Mouse (Mus musculus) spleen, adult 2 months (tissue): ENCODE measurements around the gene Plekhg5. TPM values are rescaled to one million over a fixed set of nuclear protein-coding genes. Genes with fewer than 3 reads are reported as not detected.

Experiments
- DNase-seq, 2 experiments: peaks; one replicate each; pipeline versions ENCODE4 v3.0.0 to v3.0.0-alpha.2; 2012 to 2021; ENCODE audit warnings: low spot score in 2 of 2, low read depth in 1 of 2
- H3K27ac ChIP-seq: fragments of 200-500 bp; 2 replicates; pipeline ENCODE4 v1.5.1; 2012; ENCODE audit warnings: low read length, inconsistent platforms; ENCODE audit not compliant: insufficient read depth
- H3K27me3 ChIP-seq: fragments of 200-500 bp; 2 replicates; pipeline ENCODE4 v1.6.1; 2012; ENCODE audit warnings: mild to moderate bottlenecking, moderate library complexity, low read length, inconsistent platforms; ENCODE audit not compliant: control insufficient read depth, insufficient read depth
- H3K36me3 ChIP-seq: fragments of 200-500 bp; 2 replicates; pipeline ENCODE4 v1.6.1; 2012; ENCODE audit warnings: mild to moderate bottlenecking, low read length, inconsistent platforms; ENCODE audit not compliant: control insufficient read depth, insufficient read depth
- H3K4me1 ChIP-seq: fragments of 200-500 bp; 2 replicates; pipeline ENCODE4 v1.6.1; 2011; ENCODE audit warnings: inconsistent platforms; ENCODE audit not compliant: control insufficient read depth, insufficient read depth, insufficient read length
- H3K4me3 ChIP-seq: fragments of 200-500 bp; 2 replicates; pipeline ENCODE4 v1.5.1; 2011; ENCODE audit warnings: mild to moderate bottlenecking, inconsistent platforms; ENCODE audit not compliant: insufficient read depth, insufficient read length; ENCODE audit errors: extremely low read depth
- CTCF ChIP-seq: fragments of 200-500 bp; IDR thresholded peaks from 2 replicates; pipeline ENCODE4 v1.5.1; 2011; ENCODE audit warnings: mild to moderate bottlenecking, inconsistent platforms; ENCODE audit not compliant: insufficient read depth, insufficient read length, insufficient replicate concordance; ENCODE audit errors: extremely low read depth
- POLR2A ChIP-seq: fragments of 200-500 bp; IDR thresholded peaks from 2 replicates; pipeline ENCODE4 v1.6.1; 2011; ENCODE audit warnings: low read depth, low read length, inconsistent platforms
- WGBS: fragments of 180-500 bp; shearing (Covaris S2); methylation state at CpG from one replicate; pipeline ENCODE4 v1.1.7; 2018; 5-methylcytosine and 5-hydroxymethylcytosine counted together
- polyA plus RNA-seq: library from polyadenylated mRNA; depleted of rRNA; stranded (reverse); fragments of >200 nt; gene quantifications from 2 replicates; pipeline ENCODE4 v1.2.3, GENCODE M21; 2012

The Plekhg5 gene
- polyA plus RNA-seq, 1 experiment, result 13.1 TPM

- 7% methylated on average over 31 of the region's 31 CpGs for WGBS
- DNase-seq, result peak in 1 of 2 experiments; percentile 41
Measured at GRCm38 (mm10) chr4:152120311-152121182, 48.2 kb downstream of the Plekhg5 start.

DNA sequence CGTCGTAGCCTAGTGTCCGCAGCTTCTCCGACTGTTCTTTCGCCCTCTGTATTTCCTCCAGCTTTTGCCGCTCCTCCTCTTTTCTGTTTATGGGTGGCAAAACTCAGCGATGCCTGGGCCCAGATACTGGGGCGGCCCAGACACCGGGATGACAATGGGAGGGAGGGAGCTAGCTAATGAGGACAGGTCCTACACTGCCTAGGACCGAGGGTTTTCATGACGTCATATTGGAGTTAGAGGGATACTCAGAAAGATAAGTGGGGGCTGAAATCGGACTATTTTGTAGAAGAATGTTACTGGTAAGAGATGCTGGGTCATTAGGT is 48.8 kb downstream of the Plekhg5 start:
- TF ChIP-seq POLR2A (no peak), CTCF (no peak)
- DNase-seq, result no peak
- Histone ChIP-seq H3K4me1 (peaks cover 24% of the 10 kb centered on the region), H3K27me3 (peaks cover 22% of the 10 kb centered on the region), H3K36me3 (no peaks in the 10 kb centered on the region), H3K4me3 (peak overlapping the region; percentile 50; the same call in 1 of the 2 replicates), H3K27ac (peak overlapping the region; percentile 72)
- WGBS, result 6% methylated on average over 12 of the region's 12 CpGs

More at GRCm38 (mm10) chr4:152120311-152121182, 48.2 kb downstream of the Plekhg5 start:
- TF ChIP-seq POLR2A, result no peak
- no peak for TF ChIP-seq CTCF
- peak overlapping the region; percentile 50; the same call in 1 of the 2 replicates for H3K4me3 ChIP-seq
- H3K4me1 ChIP-seq, result peaks cover 23% of the 10 kb centered on the region
- no peaks in the 10 kb centered on the region for H3K36me3 ChIP-seq
- H3K27ac ChIP-seq, result peak overlapping the region; percentile 72
- peaks cover 21% of the 10 kb centered on the region for H3K27me3 ChIP-seq

DNA sequence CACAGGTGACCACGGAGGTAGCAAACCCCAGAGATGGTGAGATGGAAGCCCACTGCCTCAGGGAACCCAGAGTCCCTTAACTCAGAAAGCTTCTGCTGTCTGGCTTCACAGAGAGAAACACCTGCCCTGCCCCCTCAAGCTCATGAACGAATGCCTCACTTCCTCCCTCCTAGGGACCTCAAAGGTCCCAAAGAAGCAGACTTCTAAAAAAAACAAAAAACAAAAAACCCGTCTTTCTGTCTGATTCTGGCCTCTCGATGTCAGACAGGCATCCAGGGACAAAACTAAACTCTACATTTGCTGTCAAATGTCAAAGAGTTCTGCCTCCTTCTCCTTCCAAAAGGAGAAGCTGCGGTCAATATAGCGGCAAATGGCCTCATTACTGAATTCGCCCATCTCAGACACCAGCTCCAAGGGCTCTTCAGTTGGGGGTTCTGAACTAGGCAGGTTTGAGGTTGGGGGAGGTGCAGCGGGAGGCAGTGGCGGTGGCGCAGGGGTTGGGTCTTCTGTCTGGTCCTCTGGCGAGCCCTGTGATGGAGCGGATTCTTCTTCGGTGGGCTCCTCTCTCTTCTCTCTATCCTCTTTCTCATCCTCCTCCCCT is 52.2 kb downstream of the Plekhg5 start:
- WGBS, result 8% methylated on average over 13 of the region's 13 CpGs
- Histone ChIP-seq H3K27me3 (peaks cover 30% of the 10 kb centered on the region), H3K36me3 (no peaks in the 10 kb centered on the region), H3K27ac (peak overlapping the region; percentile 74), H3K4me3 (peak overlapping the region; percentile 60), H3K4me1 (peaks cover 24% of the 10 kb centered on the region)
- TF ChIP-seq POLR2A (no peak), CTCF (no peak)
- DNase-seq, result no peak

- whole genome bisulfite sequencing, result 6% methylated on average over 56 of the region's 56 CpGs
- no peak for DNase-seq
- Histone ChIP-seq H3K27me3 (peaks cover 29% of the 10 kb centered on the region), H3K4me3 (peak overlapping the region; percentile 60), H3K36me3 (no peaks in the 10 kb centered on the region), H3K27ac (peak overlapping the region; percentile 74), H3K4me1 (peaks cover 20% of the 10 kb centered on the region)
- TF ChIP-seq POLR2A (no peak), CTCF (no peak)
Measured at GRCm38 (mm10) chr4:152125161-152126025, 53.1 kb downstream of the Plekhg5 start.

- TF ChIP-seq POLR2A (no peak), CTCF (no peak)
- peak overlapping the region; percentile 60 for H3K4me3 ChIP-seq
- 18% methylated on average over 65 of the region's 65 CpGs for WGBS
Measured at GRCm38 (mm10) chr4:152126026-152126920, 54.0 kb downstream of the Plekhg5 start.

DNA sequence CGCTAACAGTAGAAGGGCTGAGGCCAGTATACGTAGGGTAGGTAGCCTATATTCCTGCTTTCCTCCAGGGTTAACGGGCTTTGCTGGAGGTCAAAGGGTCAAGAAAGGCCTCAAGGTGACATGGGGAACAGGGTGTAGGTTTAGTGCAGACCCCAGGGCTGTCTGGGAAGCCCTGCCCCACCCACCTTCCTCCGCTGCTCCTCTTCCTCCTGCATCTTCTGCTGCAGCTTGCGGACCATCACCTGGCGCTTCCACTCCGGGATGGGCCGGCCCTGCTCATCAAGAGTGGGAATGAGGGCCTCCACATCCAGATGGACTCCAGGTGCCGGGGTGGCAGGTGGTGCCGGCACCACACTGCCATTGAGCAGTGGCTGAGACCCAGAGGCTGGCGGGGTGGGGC is 55.6 kb downstream of the Plekhg5 start:
- TF ChIP-seq CTCF (no peak), POLR2A (no peak)
- DNase-seq, result no peak
- peaks cover 28% of the 10 kb centered on the region for H3K4me1 ChIP-seq
- no peak overlapping the region for H3K4me3 ChIP-seq
- H3K27me3 ChIP-seq, result peaks cover 48% of the 10 kb centered on the region
- H3K27ac ChIP-seq, result no peak overlapping the region
- WGBS, result 94% methylated on average over 11 of the region's 11 CpGs
- no peaks in the 10 kb centered on the region for H3K36me3 ChIP-seq

More at GRCm38 (mm10) chr4:152126026-152126920, 54.0 kb downstream of the Plekhg5 start:
- H3K27me3 ChIP-seq, result peaks cover 34% of the 10 kb centered on the region
- peak overlapping the region; percentile 74 for H3K27ac ChIP-seq
- peaks cover 21% of the 10 kb centered on the region for H3K4me1 ChIP-seq
- DNase-seq, result no peak
- H3K36me3 ChIP-seq, result no peaks in the 10 kb centered on the region
